Mouse (Mus musculus) intestine, postnatal 0 days (tissue): ENCODE results near the gene Nbdy. TPM values are rescaled to one million over a fixed set of nuclear protein-coding genes. Genes with fewer than 3 reads are reported as not detected.

ENCODE experiments used
- ATAC-seq: fragments of 200-750 bp; cut with Nextera tagmentation; 2 replicates; pipeline ENCODE4 v1.8.0; 2017; ENCODE audit warnings: mild to moderate bottlenecking, moderate TSS enrichment, moderate library complexity
- H3K27ac ChIP-seq: fragments of 300-500 bp; sonication (generic); 2 replicates; pipeline ENCODE4 v1.5.1; 2014; ENCODE audit warnings: mild to moderate bottlenecking, low read depth, low read length, moderate library complexity
- H3K27me3 ChIP-seq: fragments of 300-500 bp; sonication (generic); replicated peaks from 2 replicates; pipeline ENCODE4 v1.6.1; 2014; ENCODE audit warnings: low read length, mixed read lengths; ENCODE audit not compliant: control insufficient read depth, insufficient read depth
- H3K36me3 ChIP-seq: fragments of 300-500 bp; sonication (generic); 2 replicates; pipeline ENCODE4 v1.6.1; 2014; ENCODE audit warnings: mild to moderate bottlenecking, moderate library complexity; ENCODE audit not compliant: control insufficient read depth, insufficient read depth
- H3K4me1 ChIP-seq: fragments of 300-500 bp; sonication (generic); replicated peaks from 2 replicates; pipeline ENCODE4 v1.6.1; 2014; ENCODE audit warnings: antibody characterized with exemption, low read length, mixed read lengths; ENCODE audit not compliant: control insufficient read depth, insufficient read depth
- H3K4me2 ChIP-seq: fragments of 300-500 bp; sonication (generic); replicated peaks from 2 replicates; pipeline ENCODE4 v1.6.1; 2014; ENCODE audit warnings: low read depth, mild to moderate bottlenecking, moderate library complexity
- H3K4me3 ChIP-seq: fragments of 300-500 bp; sonication (generic); 2 replicates; pipeline ENCODE4 v1.5.1; 2014; ENCODE audit warnings: low read depth, low read length
- H3K9ac ChIP-seq: fragments of 300-500 bp; sonication (generic); 2 replicates; pipeline ENCODE4 v1.6.1; 2014; ENCODE audit warnings: mild to moderate bottlenecking, low read depth, low read length
- H3K9me3 ChIP-seq: fragments of 300-500 bp; sonication (generic); 2 replicates; pipeline ENCODE4 v1.6.1; 2016; ENCODE audit warnings: mixed run types; ENCODE audit not compliant: control insufficient read depth
- CTCF ChIP-seq: sonication (generic); IDR thresholded peaks from 2 replicates; pipeline ENCODE4 v1.5.1; 2016; ENCODE audit warnings: low read depth, mild to moderate bottlenecking, control low read depth, antibody characterized with exemption, moderate library complexity
- WGBS: fragments of 180-500 bp; shearing (Covaris S2); extraction: QIAGEN DNeasy Blood & Tissue Kit; methylation state at CpG from one replicate; pipeline ENCODE4 v1.1.7; 2014; 5-methylcytosine and 5-hydroxymethylcytosine counted together
- polyA plus RNA-seq: library from polyadenylated mRNA; unstranded; fragments of >200 nt; fragmentation: Nextera tagmentation; extraction: Ambion mirVana; gene quantifications from 2 replicates; pipeline ENCODE4 v1.2.1, GENCODE M21; 2015

Gene Nbdy
- 65.7 and 71.5 TPM in 2 replicates for polyA plus RNA-seq

DNA sequence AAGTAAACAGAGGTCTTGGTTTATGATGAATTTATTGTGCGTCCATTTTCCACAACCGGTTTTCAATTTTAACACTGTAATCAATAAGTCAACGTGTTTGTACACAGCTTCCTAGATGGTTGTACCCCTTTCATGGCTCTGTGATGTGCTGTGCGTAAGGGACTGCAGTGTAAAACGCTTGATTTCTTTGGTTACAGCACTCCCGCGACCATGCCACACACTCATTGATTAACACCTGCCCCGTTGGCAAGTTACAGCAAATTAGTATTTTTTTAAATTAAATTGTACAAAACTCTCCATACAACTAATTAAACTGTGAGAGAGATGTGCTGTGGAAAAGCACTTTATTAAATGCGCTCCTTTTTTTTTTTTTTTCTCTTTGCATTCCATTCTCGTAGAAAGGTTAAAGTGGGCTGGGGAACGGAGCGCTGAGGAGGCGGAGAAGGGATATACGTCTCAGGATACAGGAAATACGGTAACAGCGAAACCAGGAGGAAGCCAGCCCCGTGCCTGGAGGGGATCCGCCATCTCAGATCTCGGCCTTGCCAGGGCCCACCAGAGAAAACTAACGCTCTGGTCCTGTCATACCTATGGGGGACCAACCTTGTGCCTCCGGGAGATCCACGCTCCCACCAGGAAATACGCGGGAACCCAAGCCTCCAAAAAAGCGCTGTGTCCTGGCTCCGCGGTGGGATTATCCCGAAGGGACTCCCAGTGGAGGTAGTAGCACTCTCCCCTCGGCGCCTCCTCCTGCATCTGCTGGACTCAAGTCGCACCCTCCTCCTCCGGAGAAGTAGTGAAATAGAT, at the start of gene Nbdy:
Gene Nbdy (plus strand): TSS at position 481 of the 807 bp plus-strand sequence.
- no peak for TF ChIP-seq CTCF
- WGBS: 14% methylated on average over 32 of the region's 32 CpGs

DNA sequence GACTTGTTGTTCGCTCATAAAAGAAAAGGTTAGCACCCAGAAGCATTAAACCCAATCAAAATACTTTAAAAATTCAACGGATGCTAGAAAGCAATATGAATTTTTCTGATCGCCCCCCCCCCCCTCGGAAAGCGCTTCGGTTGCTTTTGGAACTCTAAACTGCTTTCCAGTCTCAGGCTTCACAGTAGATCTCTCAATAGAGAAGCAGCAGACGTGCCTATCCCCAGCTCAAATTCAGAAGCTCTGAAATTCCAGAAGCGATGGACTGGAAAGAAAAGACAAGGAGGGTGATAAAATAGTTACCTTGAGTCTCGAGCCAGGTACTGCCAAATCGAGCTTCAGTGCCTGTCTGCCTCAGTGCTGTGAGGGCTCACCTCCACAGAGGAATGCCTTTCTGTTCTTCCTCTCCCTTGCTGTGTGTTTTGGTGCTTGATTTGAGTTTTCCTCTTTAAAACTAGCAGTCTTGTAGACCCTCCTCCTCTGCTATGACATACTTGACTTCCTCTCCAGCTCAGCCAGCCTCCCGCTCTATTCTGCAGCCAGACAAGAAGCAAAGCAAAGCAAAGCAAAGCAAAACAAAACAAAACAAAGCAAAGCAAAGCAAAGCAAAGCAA, 27.5 kb upstream of the Nbdy start, which contains the start of gene Kctd12b:
Gene Kctd12b (minus strand): TSS at position 610 of the 614 bp plus-strand sequence.
- no peaks in the 10 kb centered on the region for H3K36me3 ChIP-seq
- H3K27ac ChIP-seq: no peak within 1 kb of the TSS
- TF ChIP-seq CTCF: no peak
- peak within 1 kb of the TSS; percentile 5; the same call in 1 of the 2 replicates for H3K9ac ChIP-seq
- H3K4me2 ChIP-seq: peak within 1 kb of the TSS; percentile 53
- no peaks in the 10 kb centered on the region for H3K27me3 ChIP-seq
- ATAC-seq: no peak
- H3K4me3 ChIP-seq: peak within 1 kb of the TSS; percentile 39
- no peaks in the 10 kb centered on the region for H3K9me3 ChIP-seq
- 28% methylated on average over 11 of the region's 11 CpGs for WGBS
- no peaks in the 10 kb centered on the region for H3K4me1 ChIP-seq

More for the DNA sequence above, at the start of gene Nbdy:
- H3K9me3 ChIP-seq: no peaks in the 10 kb centered on the region
- no peaks in the 10 kb centered on the region for H3K27me3 ChIP-seq
- peak within 1 kb of the TSS; percentile 66 for H3K4me2 ChIP-seq
- H3K4me1 ChIP-seq: no peaks in the 10 kb centered on the region
- H3K27ac ChIP-seq: peak within 1 kb of the TSS; percentile 55
- ATAC-seq: peak; percentile 83
- H3K4me3 ChIP-seq: peak within 1 kb of the TSS; percentile 56
- H3K9ac ChIP-seq: peak within 1 kb of the TSS; percentile 62
- no peaks in the 10 kb centered on the region for H3K36me3 ChIP-seq

DNA sequence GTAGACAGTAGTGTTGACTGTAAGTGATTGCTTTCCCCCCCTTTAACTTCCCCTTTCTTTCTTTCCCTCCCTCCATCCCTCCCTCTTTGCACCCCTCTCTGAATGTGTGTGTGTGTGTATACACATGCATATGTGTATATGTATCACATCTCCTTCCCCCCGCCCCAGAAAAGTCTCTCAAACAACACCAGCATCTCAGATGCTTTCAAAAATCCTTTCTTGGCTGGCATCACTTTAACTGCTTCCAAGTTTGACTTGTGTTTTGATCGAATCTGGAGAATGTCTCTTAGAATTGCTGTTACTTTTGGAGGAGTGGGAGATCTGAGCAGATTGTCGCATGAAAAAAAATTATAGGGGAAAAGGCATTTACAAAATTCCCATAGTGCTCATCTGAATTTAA, 22.9 kb upstream of the Nbdy start:
- no peak for TF ChIP-seq CTCF
- Histone ChIP-seq H3K27me3 (no peaks in the 10 kb centered on the region), H3K4me3 (no peak overlapping the region), H3K27ac (no peak overlapping the region), H3K4me1 (no peaks in the 10 kb centered on the region), H3K9me3 (no peaks in the 10 kb centered on the region), H3K36me3 (no peaks in the 10 kb centered on the region), H3K4me2 (no peak overlapping the region), H3K9ac (no peak overlapping the region)
- ATAC-seq: no peak
- 74% methylated on average over 3 of the region's 3 CpGs for WGBS

DNA sequence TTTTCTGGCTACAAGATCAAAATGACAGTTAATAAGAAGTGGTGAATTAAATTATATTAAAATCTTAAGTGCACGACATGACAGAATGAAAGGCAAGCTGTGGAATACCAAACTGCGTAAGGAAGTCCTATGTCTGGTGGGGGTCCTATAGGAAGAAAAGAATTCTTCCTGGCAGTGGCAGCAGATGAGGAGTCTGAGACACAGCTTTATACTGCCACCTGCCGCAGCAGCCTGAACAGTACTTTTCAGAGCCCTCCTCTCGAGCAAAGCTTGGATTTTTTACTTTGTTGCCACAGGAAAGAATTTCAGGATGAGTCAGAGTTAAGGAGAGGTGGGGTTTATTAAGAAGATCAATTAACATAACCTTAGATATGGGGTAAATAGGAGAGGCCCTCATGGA, 15.7 kb upstream of the Nbdy start:
- H3K9me3 ChIP-seq: no peaks in the 10 kb centered on the region
- H3K27ac ChIP-seq: no peak overlapping the region
- WGBS: 46% methylated on average over 4 of the region's 4 CpGs
- H3K27me3 ChIP-seq: no peaks in the 10 kb centered on the region
- no peak overlapping the region for H3K9ac ChIP-seq
- no peak for ATAC-seq
- H3K4me1 ChIP-seq: no peaks in the 10 kb centered on the region
- no peak overlapping the region for H3K4me2 ChIP-seq
- TF ChIP-seq CTCF: peak; percentile 61
- H3K4me3 ChIP-seq: no peak overlapping the region
- H3K36me3 ChIP-seq: no peaks in the 10 kb centered on the region

DNA sequence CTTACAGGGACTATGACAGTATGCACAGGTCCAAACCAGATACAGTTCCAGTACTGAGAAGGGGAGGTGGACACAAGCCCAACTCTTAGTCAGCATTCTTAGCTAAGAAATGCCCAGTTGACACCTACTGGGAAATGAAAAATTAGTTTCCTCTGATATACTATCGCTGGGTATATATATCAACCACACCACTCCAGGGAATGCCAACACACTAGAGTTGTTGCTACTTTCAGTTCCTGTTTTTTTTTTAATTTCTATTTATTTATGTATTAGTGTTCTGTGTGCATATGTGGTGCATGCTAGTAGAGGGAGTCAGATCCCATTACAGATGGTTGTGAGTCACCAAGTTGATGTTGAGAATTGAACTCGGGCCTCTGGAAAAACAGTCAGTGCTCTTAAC, 6.7 kb upstream of the Nbdy start:
- H3K27me3 ChIP-seq: no peaks in the 10 kb centered on the region
- 82% methylated on average over 2 of the region's 2 CpGs for WGBS
- no peak for ATAC-seq
- H3K4me3 ChIP-seq: no peak overlapping the region
- H3K27ac ChIP-seq: no peak overlapping the region
- H3K4me2 ChIP-seq: no peak overlapping the region
- no peak for TF ChIP-seq CTCF
- H3K4me1 ChIP-seq: no peaks in the 10 kb centered on the region
- H3K9me3 ChIP-seq: no peaks in the 10 kb centered on the region
- no peak overlapping the region for H3K9ac ChIP-seq
- H3K36me3 ChIP-seq: no peaks in the 10 kb centered on the region

DNA sequence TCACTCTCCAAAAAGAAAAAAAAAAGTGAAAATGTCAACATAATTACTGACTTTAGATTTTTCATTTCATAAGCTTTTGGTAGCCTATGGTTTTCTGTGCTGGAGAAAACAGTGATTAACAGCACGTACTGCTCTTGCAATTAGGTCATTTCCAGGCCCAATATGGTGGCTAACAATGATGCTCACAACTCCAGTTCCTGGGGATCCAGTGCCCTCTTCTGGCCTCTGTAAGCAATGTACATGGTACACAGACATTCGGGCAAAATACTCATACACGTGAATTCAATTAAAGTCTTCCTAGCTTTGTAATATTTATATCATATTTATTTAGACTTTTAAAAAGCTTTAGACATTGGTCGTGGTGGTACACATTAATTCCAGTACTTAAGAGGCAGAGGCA, 3.8 kb upstream of the Nbdy start:
- ATAC-seq: no peak
- peak; percentile 68 for TF ChIP-seq CTCF
- 32% methylated on average over 4 of the region's 4 CpGs for WGBS
- Histone ChIP-seq H3K4me1 (no peaks in the 10 kb centered on the region), H3K27ac (no peak overlapping the region), H3K27me3 (no peaks in the 10 kb centered on the region), H3K36me3 (no peaks in the 10 kb centered on the region), H3K4me3 (no peak overlapping the region), H3K9ac (no peak overlapping the region), H3K4me2 (no peak overlapping the region), H3K9me3 (no peaks in the 10 kb centered on the region)
